Mouse (Mus musculus) limb, embryonic 11.5 days (tissue): ENCODE measurements around the gene D2hgdh. TPM values are rescaled to one million over a fixed set of nuclear protein-coding genes. Genes with fewer than 3 reads are reported as not detected.
"Not testable (repeated sequence)": the region's sequence is repeated elsewhere in the genome, so short reads cannot be mapped to it uniquely, and the experiment has no call there.

ENCODE experiments used
- ATAC-seq: fragments of 200-750 bp; cut with Nextera tagmentation; 2 replicates; pipeline ENCODE4 v1.8.0; 2017; ENCODE audit warnings: low read depth; ENCODE audit not compliant: insufficient number of reproducible peaks, low FRiP score, low TSS enrichment
- DNase-seq: peaks from one replicate; pipeline ENCODE4 v3.0.0-alpha.2; 2015; ENCODE audit warnings: low spot score
- H3K27ac ChIP-seq: fragments of 300-500 bp; sonication (generic); replicated peaks from 2 replicates; pipeline ENCODE4 v1.5.1; 2014; ENCODE audit warnings: low read depth, mild to moderate bottlenecking, low read length
- H3K27me3 ChIP-seq: fragments of 300-500 bp; sonication (generic); 2 replicates; pipeline ENCODE4 v1.6.1; 2014; ENCODE audit warnings: mild to moderate bottlenecking, low read length, mixed read lengths; ENCODE audit not compliant: control insufficient read depth, insufficient read depth
- H3K36me3 ChIP-seq: fragments of 300-500 bp; sonication (generic); 2 replicates; pipeline ENCODE4 v1.6.1; 2014; ENCODE audit warnings: mild to moderate bottlenecking, low read length, moderate library complexity, mixed read lengths; ENCODE audit not compliant: control insufficient read depth, insufficient read depth
- H3K4me1 ChIP-seq: fragments of 300-500 bp; sonication (generic); 2 replicates; pipeline ENCODE4 v1.6.1; 2014; ENCODE audit warnings: low read length, mixed read lengths; ENCODE audit not compliant: control insufficient read depth, insufficient read depth
- H3K4me2 ChIP-seq: fragments of 300-500 bp; sonication (generic); 2 replicates; pipeline ENCODE4 v1.6.1; 2014; ENCODE audit warnings: low read depth, mild to moderate bottlenecking, moderate library complexity; ENCODE audit not compliant: severe bottlenecking
- H3K4me3 ChIP-seq: fragments of 300-500 bp; sonication (generic); 2 replicates; pipeline ENCODE4 v1.5.1; 2014; ENCODE audit warnings: low read depth, low read length
- H3K9ac ChIP-seq: fragments of 300-500 bp; sonication (generic); 2 replicates; pipeline ENCODE4 v1.6.1; 2014; ENCODE audit warnings: mild to moderate bottlenecking, low read length
- H3K9me3 ChIP-seq: fragments of 300-500 bp; sonication (generic); 2 replicates; pipeline ENCODE4 v1.6.1; 2016; ENCODE audit warnings: low read length; ENCODE audit not compliant: control insufficient read depth
- WGBS: fragments of 180-500 bp; shearing (Covaris S2); extraction: QIAGEN DNeasy Blood & Tissue Kit; methylation state at CpG from one replicate; pipeline ENCODE4 v1.1.7; 2014; 5-methylcytosine and 5-hydroxymethylcytosine counted together
- polyA plus RNA-seq: library from polyadenylated mRNA; unstranded; fragments of >200 nt; fragmentation: Nextera tagmentation; extraction: Ambion mirVana; gene quantifications from 2 replicates; pipeline ENCODE4 v1.2.1, GENCODE M21; 2014

Gene D2hgdh
- polyA plus RNA-seq, 1 experiment from 2014 or later: 11.7 TPM

GRCm38 (mm10) chr1:93861048-93861447 is 36.3 kb downstream of the D2hgdh start, which contains the start of gene Gal3st2:
Gene Gal3st2 (plus strand): TSS chr1:93861306.
- not testable (repeated sequence) for H3K4me3 ChIP-seq, H3K27ac ChIP-seq, H3K36me3 ChIP-seq, H3K4me2 ChIP-seq, DNase-seq, H3K9me3 ChIP-seq, H3K4me1 ChIP-seq, H3K27me3 ChIP-seq, H3K9ac ChIP-seq, ATAC-seq
- WGBS: 73% methylated on average over 2 of the region's 2 CpGs

GRCm38 (mm10) chr1:93871594-93872105 is 46.9 kb downstream of the D2hgdh start:
- no CpG with 5 or more reads among the region's 1 CpGs for WGBS
- not testable (repeated sequence) for H3K36me3 ChIP-seq, H3K9ac ChIP-seq

GRCm38 (mm10) chr1:93874405-93874804 is 49.7 kb downstream of the D2hgdh start:
- WGBS: 89% methylated on average over 9 of the region's 22 CpGs
- not testable (repeated sequence) for H3K4me1 ChIP-seq

More at GRCm38 (mm10) chr1:93871594-93872105, 46.9 kb downstream of the D2hgdh start:
- DNase-seq, ATAC-seq, H3K9me3 ChIP-seq, H3K27ac ChIP-seq, H3K4me1 ChIP-seq, H3K4me2 ChIP-seq, H3K27me3 ChIP-seq, H3K4me3 ChIP-seq: not testable (repeated sequence)

GRCm38 (mm10) chr1:93881778-93882177 is 57.1 kb downstream of the D2hgdh start:
- not testable (repeated sequence) for H3K4me2 ChIP-seq, H3K27me3 ChIP-seq, H3K4me3 ChIP-seq, DNase-seq, H3K9ac ChIP-seq, H3K27ac ChIP-seq, H3K4me1 ChIP-seq, H3K36me3 ChIP-seq, H3K9me3 ChIP-seq, ATAC-seq
- no CpG with 5 or more reads among the region's 11 CpGs for WGBS

More at GRCm38 (mm10) chr1:93874405-93874804, 49.7 kb downstream of the D2hgdh start:
- not testable (repeated sequence) for H3K9me3 ChIP-seq, ATAC-seq, H3K9ac ChIP-seq, DNase-seq, H3K27me3 ChIP-seq, H3K27ac ChIP-seq, H3K36me3 ChIP-seq, H3K4me3 ChIP-seq, H3K4me2 ChIP-seq

- not testable (repeated sequence) for ATAC-seq, H3K4me2 ChIP-seq, H3K27ac ChIP-seq, H3K9me3 ChIP-seq, H3K36me3 ChIP-seq, H3K4me3 ChIP-seq, H3K27me3 ChIP-seq, H3K4me1 ChIP-seq, H3K9ac ChIP-seq
- 60% methylated on average over 1 of the region's 1 CpGs for WGBS
- DNase-seq: peak; percentile 18
Observed at GRCm38 (mm10) chr1:93890936-93891335, 66.2 kb downstream of the D2hgdh start.

- H3K9me3 ChIP-seq, H3K4me1 ChIP-seq, H3K9ac ChIP-seq, H3K36me3 ChIP-seq, DNase-seq, H3K4me2 ChIP-seq, H3K27ac ChIP-seq, H3K27me3 ChIP-seq, ATAC-seq, H3K4me3 ChIP-seq: not testable (repeated sequence)
- no CpG with 5 or more reads among the region's 1 CpGs for WGBS
Observed at GRCm38 (mm10) chr1:93897395-93897794, 72.7 kb downstream of the D2hgdh start.

GRCm38 (mm10) chr1:93901291-93901690 is 76.6 kb downstream of the D2hgdh start:
- H3K27ac ChIP-seq, H3K4me1 ChIP-seq, H3K4me2 ChIP-seq, DNase-seq, H3K27me3 ChIP-seq, H3K4me3 ChIP-seq, H3K9ac ChIP-seq, ATAC-seq, H3K9me3 ChIP-seq, H3K36me3 ChIP-seq: not testable (repeated sequence)
- 48% methylated on average over 3 of the region's 5 CpGs for WGBS
